Mouse (Mus musculus): Measurements from ENCODE around the gene AC124502.3. TPM values are rescaled to one million over a fixed set of nuclear protein-coding genes. Genes with fewer than 3 reads are reported as not detected.
A peak's percentile ranks its signal among the peaks of the same experiment; 100 is the strongest.

The AC124502.3 gene
- polyA plus RNA-seq, 1 experiment: 0.98 TPM

DNA sequence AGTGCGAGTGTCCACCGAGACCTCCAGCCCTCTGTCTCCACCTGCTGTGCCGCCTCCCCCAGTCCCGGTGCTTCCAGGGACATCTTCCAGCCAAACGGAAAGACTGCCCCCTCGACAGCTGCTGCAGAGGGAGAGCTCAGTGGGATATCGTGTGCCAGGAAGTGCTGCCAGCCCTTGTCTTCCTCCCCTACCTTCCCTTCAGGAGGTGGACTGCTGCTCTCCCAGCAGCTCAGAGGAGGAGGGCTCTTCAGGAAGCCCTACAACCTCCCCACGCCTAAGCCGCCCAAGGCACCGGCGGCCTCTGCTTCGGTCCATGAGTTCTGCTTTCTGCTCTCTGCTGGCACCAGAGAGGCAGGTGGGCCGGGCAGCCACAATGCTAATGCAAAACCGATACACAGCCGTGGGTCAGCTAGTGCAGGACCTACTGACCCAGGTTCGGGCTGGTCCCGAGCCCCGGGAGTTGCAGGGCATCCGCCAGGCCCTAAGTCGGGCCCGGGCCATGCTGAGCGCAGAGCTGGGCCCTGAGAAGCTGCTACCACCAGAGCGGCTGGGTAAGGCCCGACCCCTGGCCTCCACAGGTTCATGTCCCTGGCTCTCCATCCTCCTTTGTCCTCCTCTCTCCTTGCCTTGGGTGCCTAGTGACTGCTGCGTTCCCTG lies 13.6 kb downstream of the AC124502.3 start:
- Histone ChIP-seq H3K4me1 (ENCODE audit: control insufficient read depth, insufficient read depth, low read length) (peaks cover 6% of the 10 kb centered on the region), H3K27me3 (ENCODE audit: control insufficient read depth, insufficient read depth, low read length) (no peaks in the 10 kb centered on the region), H3K36me3 (ENCODE audit: control insufficient read depth, insufficient read depth, low read length) (no peaks in the 10 kb centered on the region), H3K27ac (ENCODE audit: control insufficient read depth, insufficient read depth, low read depth, low read length) (no peak overlapping the region), H3K4me3 (ENCODE audit: control insufficient read depth, low read depth, low read length) (peak overlapping the region; percentile 54)
- no peak for TF ChIP-seq CTCF (IDR thresholded peaks at IDR 0.05; ENCODE audit: control insufficient read depth, insufficient read depth, insufficient replicate concordance, low read depth, low read length)
- TF ChIP-seq POLR2A (IDR thresholded peaks at IDR 0.05; ENCODE audit: control insufficient read depth, low read depth, low read length): no peak

GRCm38 (mm10) chr19:5052853-5053252 lies 14.2 kb downstream of the AC124502.3 start:
- no peak for TF ChIP-seq CTCF (IDR thresholded peaks at IDR 0.05; ENCODE audit: control insufficient read depth, insufficient read depth, insufficient replicate concordance, low read depth, low read length)
- TF ChIP-seq POLR2A (IDR thresholded peaks at IDR 0.05; ENCODE audit: control insufficient read depth, low read depth, low read length): no peak
- no peaks in the 10 kb centered on the region for H3K36me3 ChIP-seq (ENCODE audit: control insufficient read depth, insufficient read depth, low read length)
- no peak overlapping the region for H3K27ac ChIP-seq (ENCODE audit: control insufficient read depth, insufficient read depth, low read depth, low read length)
- peaks cover 6% of the 10 kb centered on the region for H3K4me1 ChIP-seq (ENCODE audit: control insufficient read depth, insufficient read depth, low read length)
- H3K27me3 ChIP-seq (ENCODE audit: control insufficient read depth, insufficient read depth, low read length): no peaks in the 10 kb centered on the region
- H3K4me3 ChIP-seq (ENCODE audit: control insufficient read depth, low read depth, low read length): peak overlapping the region; percentile 54

DNA sequence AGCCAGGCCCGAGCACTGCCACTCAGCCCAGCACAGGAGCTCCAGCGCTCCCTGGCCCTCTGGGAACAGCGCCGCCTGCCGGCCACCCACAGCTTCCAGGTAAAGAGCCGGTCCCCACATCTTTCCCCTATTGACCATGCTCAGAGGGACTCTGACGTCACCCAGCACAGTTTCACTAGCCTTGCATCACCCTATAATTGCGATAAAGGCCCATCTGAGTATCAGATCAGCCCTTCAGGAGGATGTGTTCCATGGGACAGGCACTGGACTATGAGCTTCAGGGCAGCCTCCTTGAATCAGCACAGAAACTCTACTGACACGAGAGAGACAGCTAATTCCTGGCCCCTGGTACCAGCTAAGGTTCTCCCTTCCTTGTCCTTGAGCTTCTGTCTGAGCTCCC lies 15.2 kb downstream of the AC124502.3 start:
- Histone ChIP-seq H3K36me3 (ENCODE audit: control insufficient read depth, insufficient read depth, low read length) (no peaks in the 10 kb centered on the region), H3K27ac (ENCODE audit: control insufficient read depth, insufficient read depth, low read depth, low read length) (no peak overlapping the region), H3K4me3 (ENCODE audit: control insufficient read depth, low read depth, low read length) (no peak overlapping the region), H3K4me1 (ENCODE audit: control insufficient read depth, insufficient read depth, low read length) (peaks cover 8% of the 10 kb centered on the region), H3K27me3 (ENCODE audit: control insufficient read depth, insufficient read depth, low read length) (no peaks in the 10 kb centered on the region)
- TF ChIP-seq POLR2A (IDR thresholded peaks at IDR 0.05; ENCODE audit: control insufficient read depth, low read depth, low read length) (no peak), CTCF (IDR thresholded peaks at IDR 0.05; ENCODE audit: control insufficient read depth, insufficient read depth, insufficient replicate concordance, low read depth, low read length) (peak; percentile 53; the same call in 1 of the 2 replicates)

GRCm38 (mm10) chr19:5056251-5056650 lies 17.6 kb downstream of the AC124502.3 start:
- Histone ChIP-seq H3K36me3 (ENCODE audit: control insufficient read depth, insufficient read depth, low read length) (no peaks in the 10 kb centered on the region), H3K27ac (ENCODE audit: control insufficient read depth, insufficient read depth, low read depth, low read length) (no peak overlapping the region), H3K4me1 (ENCODE audit: control insufficient read depth, insufficient read depth, low read length) (peaks cover 8% of the 10 kb centered on the region), H3K27me3 (ENCODE audit: control insufficient read depth, insufficient read depth, low read length) (no peaks in the 10 kb centered on the region), H3K4me3 (ENCODE audit: control insufficient read depth, low read depth, low read length) (no peak overlapping the region)
- peak; percentile 22; the same call in 1 of the 2 replicates for TF ChIP-seq CTCF (IDR thresholded peaks at IDR 0.05; ENCODE audit: control insufficient read depth, insufficient read depth, insufficient replicate concordance, low read depth, low read length)
- TF ChIP-seq POLR2A (IDR thresholded peaks at IDR 0.05; ENCODE audit: control insufficient read depth, low read depth, low read length): no peak

GRCm38 (mm10) chr19:5057876-5058775 lies 19.4 kb downstream of the AC124502.3 start:
- no peak overlapping the region for H3K4me3 ChIP-seq (ENCODE audit: control insufficient read depth, low read depth, low read length)

DNA sequence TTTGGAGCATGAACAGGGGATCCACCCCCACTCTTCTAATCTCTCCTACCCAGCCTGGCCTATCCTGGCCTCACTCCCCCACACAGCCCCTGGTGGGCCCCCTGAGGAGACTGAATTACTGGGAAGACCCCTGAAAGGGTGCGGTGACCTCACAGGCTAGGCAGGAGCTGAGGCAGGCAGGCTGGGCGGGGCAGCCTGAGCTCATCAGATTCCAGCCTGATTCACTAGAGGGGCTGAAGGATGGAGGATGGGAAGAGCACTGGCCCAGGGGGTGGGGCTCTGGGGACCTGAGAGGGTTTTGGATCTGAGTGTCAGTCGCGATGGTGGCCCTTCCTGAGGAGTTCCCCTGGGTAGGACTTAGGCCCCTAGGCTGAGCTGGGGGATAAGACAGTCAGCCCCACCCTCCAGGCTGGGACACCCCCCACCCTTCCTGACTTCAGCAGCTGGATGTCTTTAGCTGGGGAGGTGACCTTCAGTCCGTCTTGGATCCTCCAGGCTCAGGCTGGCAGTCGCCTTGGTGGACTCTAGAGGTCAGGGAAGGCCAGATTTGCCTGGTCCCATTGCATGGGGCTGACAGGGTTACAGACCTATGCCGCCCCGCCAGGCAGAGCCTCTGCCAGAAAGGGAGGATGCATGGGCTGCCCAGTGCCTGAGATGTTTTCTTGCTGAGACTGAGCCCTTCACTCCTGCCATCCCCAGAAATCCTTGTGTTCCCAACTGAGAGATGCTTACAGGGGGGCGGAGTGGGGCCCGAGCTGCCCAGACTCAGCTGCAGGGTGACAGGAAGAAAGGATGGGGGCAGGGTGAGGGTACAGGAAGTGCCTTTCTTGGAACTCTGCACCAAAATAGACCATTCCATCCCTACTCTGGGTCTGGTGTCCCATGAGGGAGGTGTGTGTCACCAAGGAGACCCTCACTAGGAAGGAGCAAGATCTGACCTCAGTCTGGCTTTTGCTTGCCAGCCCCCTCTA lies 20.4 kb downstream of the AC124502.3 start:
- peaks cover 3% of the 10 kb centered on the region; the same call in 1 of the 2 replicates for H3K4me1 ChIP-seq (ENCODE audit: control insufficient read depth, insufficient read depth, low read length)
- H3K4me3 ChIP-seq (ENCODE audit: control insufficient read depth, low read depth, low read length): no peak overlapping the region
- H3K36me3 ChIP-seq (ENCODE audit: control insufficient read depth, insufficient read depth, low read length): no peaks in the 10 kb centered on the region
- H3K27ac ChIP-seq (ENCODE audit: control insufficient read depth, insufficient read depth, low read depth, low read length): no peak overlapping the region
- H3K27me3 ChIP-seq (ENCODE audit: control insufficient read depth, insufficient read depth, low read length): no peaks in the 10 kb centered on the region
- no peak for TF ChIP-seq POLR2A (IDR thresholded peaks at IDR 0.05; ENCODE audit: control insufficient read depth, low read depth, low read length)
- no peak for TF ChIP-seq CTCF (IDR thresholded peaks at IDR 0.05; ENCODE audit: control insufficient read depth, insufficient read depth, insufficient replicate concordance, low read depth, low read length)

More at GRCm38 (mm10) chr19:5057876-5058775, 19.4 kb downstream of the AC124502.3 start:
- Histone ChIP-seq H3K4me1 (ENCODE audit: control insufficient read depth, insufficient read depth, low read length) (peaks cover 3% of the 10 kb centered on the region; the same call in 1 of the 2 replicates), H3K36me3 (ENCODE audit: control insufficient read depth, insufficient read depth, low read length) (no peaks in the 10 kb centered on the region), H3K27me3 (ENCODE audit: control insufficient read depth, insufficient read depth, low read length) (no peaks in the 10 kb centered on the region), H3K27ac (ENCODE audit: control insufficient read depth, insufficient read depth, low read depth, low read length) (no peak overlapping the region)
- no peak for TF ChIP-seq POLR2A (IDR thresholded peaks at IDR 0.05; ENCODE audit: control insufficient read depth, low read depth, low read length)
- no peak for TF ChIP-seq CTCF (IDR thresholded peaks at IDR 0.05; ENCODE audit: control insufficient read depth, insufficient read depth, insufficient replicate concordance, low read depth, low read length)
